Mouse (Mus musculus): ENCODE results near the gene Gm4567. TPM values are rescaled to one million over a fixed set of nuclear protein-coding genes. Genes with fewer than 3 reads are reported as not detected.
"Not testable (repeated sequence)": the region's sequence is repeated elsewhere in the genome, so short reads cannot be mapped to it uniquely, and the experiment has no call there.

The Gm4567 gene
- polyA plus RNA-seq (2014; fragmentation: Nextera tagmentation; extraction: Ambion mirVana), result not detected in 2 replicates

DNA sequence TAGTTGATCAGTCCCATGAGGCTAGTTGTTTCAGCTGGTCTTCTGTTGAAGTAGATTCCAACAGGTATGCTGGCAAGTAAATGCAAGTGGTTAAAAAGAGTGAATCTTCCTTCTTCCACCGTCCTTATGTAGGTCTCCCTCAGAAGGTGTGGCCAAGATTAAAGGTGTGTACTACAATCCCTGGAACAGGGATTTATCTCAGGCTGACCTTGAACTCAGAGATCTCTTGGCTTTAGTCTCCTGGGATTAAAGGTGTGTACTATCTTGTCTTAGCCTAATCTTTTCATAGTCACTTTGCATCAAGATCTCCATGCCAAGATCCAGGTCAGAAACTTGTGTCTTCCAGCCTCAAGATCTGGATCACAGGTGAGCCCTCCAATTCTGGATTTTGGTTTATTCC, at the start of gene Gm4567:
TSS of gene Gm4567 (minus strand) at position 101 of the 400 bp plus-strand sequence.
- H3K27me3 ChIP-seq (ENCODE audit: insufficient read depth, low read length); H3K36me3 ChIP-seq (ENCODE audit: insufficient read depth); H3K27ac ChIP-seq (ENCODE audit: low read depth); H3K4me3 ChIP-seq (ENCODE audit: low read depth, low read length); H3K9ac ChIP-seq; ATAC-seq (ENCODE audit: insufficient read depth); DNase-seq; H3K9me3 ChIP-seq (ENCODE audit: low read depth, low read length); H3K4me2 ChIP-seq; H3K4me1 ChIP-seq (ENCODE audit: insufficient read depth): not testable (repeated sequence)
- WGBS, result no CpG with 5 or more reads among the region's 1 CpGs

DNA sequence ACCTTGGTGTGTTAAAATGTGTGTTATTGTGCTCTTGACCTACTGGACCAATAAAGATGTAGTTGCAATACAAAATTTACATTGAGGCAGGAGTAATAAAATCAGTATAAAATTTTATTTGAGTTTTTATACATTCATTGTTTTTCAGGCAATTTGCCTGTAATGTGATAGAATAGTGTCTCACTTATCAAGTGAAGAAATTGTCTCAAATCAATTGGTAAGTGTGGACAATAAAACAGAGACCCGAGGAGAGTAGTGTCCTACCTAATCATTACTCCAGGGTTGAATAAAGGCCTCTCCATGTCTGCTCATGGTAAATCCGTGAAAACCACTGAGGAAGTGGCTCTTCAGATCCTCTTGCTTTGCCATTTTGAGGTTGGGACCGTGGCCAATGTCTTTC, 41.9 kb upstream of the Gm4567 start, which contains the start of gene Vmn1r157:
TSS of gene Vmn1r157 (plus strand) at position 301 of the 400 bp plus-strand sequence.
- 22% methylated on average over 2 of the region's 3 CpGs for WGBS
- H3K9me3 ChIP-seq (ENCODE audit: low read depth, low read length); H3K27me3 ChIP-seq (ENCODE audit: insufficient read depth, low read length); H3K9ac ChIP-seq; H3K4me2 ChIP-seq; DNase-seq; ATAC-seq (ENCODE audit: insufficient read depth); H3K4me3 ChIP-seq (ENCODE audit: low read depth, low read length); H3K27ac ChIP-seq (ENCODE audit: low read depth); H3K36me3 ChIP-seq (ENCODE audit: insufficient read depth); H3K4me1 ChIP-seq (ENCODE audit: insufficient read depth): not testable (repeated sequence)

GRCm38 (mm10) chr7:22692217-22692616, 27.3 kb downstream of the Gm4567 start, which contains the start of gene Gm8693:
Gene Gm8693 (minus strand): TSS chr7:22692317.
- H3K27me3 ChIP-seq (ENCODE audit: insufficient read depth, low read length); H3K9me3 ChIP-seq (ENCODE audit: low read depth, low read length); H3K4me1 ChIP-seq (ENCODE audit: insufficient read depth); ATAC-seq (ENCODE audit: insufficient read depth); DNase-seq; H3K4me2 ChIP-seq; H3K36me3 ChIP-seq (ENCODE audit: insufficient read depth); H3K9ac ChIP-seq; H3K4me3 ChIP-seq (ENCODE audit: low read depth, low read length); H3K27ac ChIP-seq (ENCODE audit: low read depth): not testable (repeated sequence)
- WGBS, result no CpG with 5 or more reads among the region's 2 CpGs

Other genes starting within 250 kb of the Gm4567 start
- not detected in 2 replicates for gene Vmn1r151, start 220.0 kb downstream of the Gm4567 start, polyA plus RNA-seq (2014; fragmentation: Nextera tagmentation; extraction: Ambion mirVana)
- not detected in 2 replicates for gene Vmn1r152, start 196.7 kb downstream of the Gm4567 start, polyA plus RNA-seq (2014; fragmentation: Nextera tagmentation; extraction: Ambion mirVana)
- gene Gm8677, start 184.8 kb downstream of the Gm4567 start, polyA plus RNA-seq (2014; fragmentation: Nextera tagmentation; extraction: Ambion mirVana), result not detected in 2 replicates
- not detected in 2 replicates for gene Gm4201, start 154.4 kb downstream of the Gm4567 start, polyA plus RNA-seq (2014; fragmentation: Nextera tagmentation; extraction: Ambion mirVana)
- gene Gm4565, start 131.6 kb downstream of the Gm4567 start, polyA plus RNA-seq (2014; fragmentation: Nextera tagmentation; extraction: Ambion mirVana), result not detected in 2 replicates
- gene Vmn1r155, start 61.7 kb downstream of the Gm4567 start, polyA plus RNA-seq (2014; fragmentation: Nextera tagmentation; extraction: Ambion mirVana), result not detected in 2 replicates
- not detected in 2 replicates for gene Gm8693, start 27.4 kb downstream of the Gm4567 start, polyA plus RNA-seq (2014; fragmentation: Nextera tagmentation; extraction: Ambion mirVana)
- gene Vmn1r157, start 42.0 kb upstream of the Gm4567 start, polyA plus RNA-seq (2014; fragmentation: Nextera tagmentation; extraction: Ambion mirVana), result not detected in 2 replicates
- not detected in 2 replicates for gene Vmn1r158, start 71.1 kb upstream of the Gm4567 start, polyA plus RNA-seq (2014; fragmentation: Nextera tagmentation; extraction: Ambion mirVana)
- not detected in 2 replicates for gene Vmn1r159, start 123.9 kb upstream of the Gm4567 start, polyA plus RNA-seq (2014; fragmentation: Nextera tagmentation; extraction: Ambion mirVana)
- not detected in 2 replicates for gene Vmn1r160, start 151.5 kb upstream of the Gm4567 start, polyA plus RNA-seq (2014; fragmentation: Nextera tagmentation; extraction: Ambion mirVana)